Mouse (Mus musculus) erythroblast, embryonic 14.5 days (primary cell): ENCODE data around the gene Rgs7. TPM values are rescaled to one million over a fixed set of nuclear protein-coding genes. Genes with fewer than 3 reads are reported as not detected.

Experiments used
- H3K27me3 ChIP-seq: 2 replicates; pipeline ENCODE4 v1.6.1; 2012; ENCODE audit warnings: inconsistent platforms; ENCODE audit not compliant: control insufficient read depth
- H3K36me3 ChIP-seq: 2 replicates; pipeline ENCODE4 v1.6.1; 2012; ENCODE audit warnings: mild to moderate bottlenecking, inconsistent platforms; ENCODE audit not compliant: control insufficient read depth
- H3K4me1 ChIP-seq: 2 replicates; pipeline ENCODE4 v1.6.1; 2012; ENCODE audit warnings: inconsistent platforms; ENCODE audit not compliant: control insufficient read depth
- H3K4me3 ChIP-seq: replicated peaks from 2 replicates; pipeline ENCODE3; 2012; ENCODE audit warnings: moderate library complexity, mild to moderate bottlenecking, inconsistent platforms
- H3K9me3 ChIP-seq: 2 replicates; pipeline ENCODE4 v1.6.1; 2012; ENCODE audit warnings: low read length, inconsistent platforms, mixed read lengths; ENCODE audit not compliant: control insufficient read depth
- GATA1 ChIP-seq: IDR thresholded peaks from 2 replicates; pipeline ENCODE4 v1.6.1; 2012; ENCODE audit warnings: low read length, inconsistent platforms, mixed read lengths
- TAL1 ChIP-seq: IDR thresholded peaks from 3 replicates; pipeline ENCODE4 v1.6.1; 2012; ENCODE audit warnings: low read length, inconsistent platforms, mixed read lengths
- polyA plus RNA-seq: library from polyadenylated mRNA; stranded (reverse); fragments of >175 nt; gene quantifications from 2 replicates; pipeline ENCODE4 v1.2.3, GENCODE M21; 2012

Rgs7 gene
- polyA plus RNA-seq, 1 experiment, result not detected

DNA sequence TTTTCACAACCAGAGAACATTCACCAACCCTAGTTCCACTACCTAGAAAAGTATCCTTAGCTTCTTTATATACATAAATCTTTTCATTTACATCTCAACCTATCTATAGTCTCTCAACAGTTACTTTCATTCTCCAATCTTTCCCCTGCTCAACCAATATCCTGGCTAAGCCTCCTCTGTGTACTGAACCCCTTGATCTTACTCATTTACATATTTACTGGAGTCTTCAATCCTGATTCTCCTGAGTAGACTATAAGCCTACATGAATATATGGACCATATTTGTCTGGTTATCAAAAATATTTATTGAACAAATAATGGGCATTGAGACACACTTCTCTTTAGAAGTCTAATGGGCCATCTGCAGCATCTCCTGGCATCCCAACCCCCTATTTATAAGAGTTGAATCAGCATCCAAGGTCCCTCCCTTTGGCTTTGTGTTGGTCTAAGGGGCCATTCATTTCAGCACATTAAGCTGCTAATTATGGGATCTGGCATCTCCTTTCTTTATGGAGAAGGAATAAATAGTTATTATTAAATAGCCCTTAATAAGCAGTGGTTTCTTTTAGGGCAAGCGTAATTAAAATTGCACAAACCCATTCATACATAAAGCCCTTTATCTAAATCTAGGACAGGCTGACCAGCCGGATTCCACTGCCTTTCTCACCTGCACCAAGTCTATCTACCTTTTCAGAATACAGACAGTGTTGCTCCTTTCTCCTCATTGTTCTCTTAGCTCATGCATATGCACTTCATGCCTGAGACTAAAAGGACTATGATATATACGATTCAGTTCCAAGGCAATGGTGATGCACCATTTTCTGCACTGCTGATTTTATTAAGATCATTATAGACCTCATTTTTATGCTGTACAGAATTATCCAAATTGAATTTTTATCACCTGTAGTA is 270.5 kb downstream of the Rgs7 start:
- no peaks in the 10 kb centered on the region for H3K36me3 ChIP-seq
- no peak for TF ChIP-seq GATA1
- TF ChIP-seq TAL1, result no peak
- no peak overlapping the region for H3K4me3 ChIP-seq
- H3K9me3 ChIP-seq, result peaks cover 6% of the 10 kb centered on the region; the same call in 1 of the 2 replicates
- H3K4me1 ChIP-seq, result no peaks in the 10 kb centered on the region
- H3K27me3 ChIP-seq, result no peaks in the 10 kb centered on the region

DNA sequence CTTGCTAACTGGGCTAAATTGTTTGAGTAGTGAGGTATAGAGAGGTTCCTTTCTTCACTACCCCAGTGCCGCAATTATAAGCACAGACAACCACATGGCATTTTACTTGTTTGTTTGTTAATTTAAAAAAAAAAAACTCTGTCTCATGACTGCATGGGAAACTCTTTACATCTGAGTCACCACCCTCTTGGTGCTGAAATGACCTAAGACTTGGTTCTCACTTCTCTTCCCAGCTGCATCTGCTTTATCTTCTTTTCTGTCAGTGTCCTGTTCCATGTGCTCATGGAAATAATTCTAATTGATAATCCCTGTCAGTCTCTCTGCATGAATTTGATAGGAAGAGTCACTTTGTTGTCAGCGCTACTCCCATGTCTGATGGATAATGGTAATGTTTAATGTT is 272.7 kb downstream of the Rgs7 start:
- Histone ChIP-seq H3K4me3 (no peak overlapping the region), H3K27me3 (no peaks in the 10 kb centered on the region), H3K36me3 (no peaks in the 10 kb centered on the region), H3K4me1 (no peaks in the 10 kb centered on the region), H3K9me3 (peaks cover under 1% of the 10 kb centered on the region; the same call in 1 of the 2 replicates)
- TF ChIP-seq TAL1, result no peak
- TF ChIP-seq GATA1, result no peak

- TF ChIP-seq GATA1 (no peak), TAL1 (no peak)
- no peaks in the 10 kb centered on the region for H3K4me1 ChIP-seq
- H3K27me3 ChIP-seq, result no peaks in the 10 kb centered on the region
- H3K36me3 ChIP-seq, result no peaks in the 10 kb centered on the region
- no peaks in the 10 kb centered on the region; the same call in 1 of the 2 replicates for H3K9me3 ChIP-seq
- H3K4me3 ChIP-seq, result no peak overlapping the region
These were observed 285.3 kb downstream of the Rgs7 start for GRCm38 (mm10) chr1:175207004-175207403.

DNA sequence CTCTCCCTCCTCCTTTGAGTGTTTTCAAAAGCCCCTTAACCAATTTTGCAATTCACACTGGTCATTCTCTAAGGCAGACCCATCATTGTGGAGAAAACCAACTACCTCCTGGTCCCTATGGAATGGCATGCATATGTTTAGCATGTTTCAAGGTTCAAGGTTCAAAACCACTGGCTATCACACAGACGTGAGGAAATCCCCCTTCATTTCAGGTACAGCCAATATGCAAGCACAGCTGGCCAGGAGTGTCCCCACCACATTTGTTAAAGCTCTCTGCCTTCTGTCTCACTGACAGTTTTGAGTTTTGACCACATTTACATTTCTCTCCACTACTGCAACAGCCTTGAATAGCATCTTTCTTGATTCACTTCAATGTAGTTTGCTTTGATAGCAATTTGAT is 286.7 kb downstream of the Rgs7 start:
- Histone ChIP-seq H3K36me3 (no peaks in the 10 kb centered on the region), H3K27me3 (no peaks in the 10 kb centered on the region), H3K4me3 (no peak overlapping the region), H3K4me1 (no peaks in the 10 kb centered on the region), H3K9me3 (no peaks in the 10 kb centered on the region; the same call in 1 of the 2 replicates)
- TF ChIP-seq GATA1, result no peak

- Histone ChIP-seq H3K4me3 (no peak overlapping the region), H3K27me3 (no peaks in the 10 kb centered on the region), H3K9me3 (no peaks in the 10 kb centered on the region), H3K4me1 (no peaks in the 10 kb centered on the region), H3K36me3 (no peaks in the 10 kb centered on the region)
- TF ChIP-seq TAL1 (no peak), GATA1 (no peak)
These were observed 288.8 kb downstream of the Rgs7 start for GRCm38 (mm10) chr1:175203544-175203943.

DNA sequence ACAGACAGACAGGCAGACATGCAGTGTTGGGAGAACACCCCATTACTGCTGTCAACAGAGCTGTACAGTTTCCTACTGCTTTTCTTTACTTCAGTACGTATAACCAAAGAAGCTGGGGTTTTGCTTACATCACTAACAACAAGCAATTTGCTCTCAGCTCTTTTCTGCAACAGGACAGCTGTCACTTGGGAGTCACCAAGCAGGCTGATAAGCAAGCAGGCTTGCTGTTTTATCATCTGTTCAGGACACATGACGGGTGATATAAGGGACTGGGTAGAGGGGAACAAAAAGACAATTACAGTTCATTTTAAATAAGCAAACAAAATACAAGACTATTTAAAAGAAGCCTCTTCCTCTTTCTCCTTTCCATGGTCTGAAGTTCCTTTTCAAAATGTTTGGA is 289.4 kb downstream of the Rgs7 start:
- Histone ChIP-seq H3K4me3 (no peak overlapping the region), H3K4me1 (no peaks in the 10 kb centered on the region), H3K27me3 (no peaks in the 10 kb centered on the region), H3K36me3 (no peaks in the 10 kb centered on the region), H3K9me3 (no peaks in the 10 kb centered on the region)
- TF ChIP-seq TAL1 (no peak), GATA1 (no peak)

- Histone ChIP-seq H3K36me3 (no peaks in the 10 kb centered on the region), H3K9me3 (no peaks in the 10 kb centered on the region; the same call in 1 of the 2 replicates), H3K4me1 (no peaks in the 10 kb centered on the region), H3K4me3 (no peak overlapping the region), H3K27me3 (no peaks in the 10 kb centered on the region)
- TF ChIP-seq GATA1 (no peak), TAL1 (no peak)
These were observed 293.4 kb downstream of the Rgs7 start for GRCm38 (mm10) chr1:175198881-175199280.

DNA sequence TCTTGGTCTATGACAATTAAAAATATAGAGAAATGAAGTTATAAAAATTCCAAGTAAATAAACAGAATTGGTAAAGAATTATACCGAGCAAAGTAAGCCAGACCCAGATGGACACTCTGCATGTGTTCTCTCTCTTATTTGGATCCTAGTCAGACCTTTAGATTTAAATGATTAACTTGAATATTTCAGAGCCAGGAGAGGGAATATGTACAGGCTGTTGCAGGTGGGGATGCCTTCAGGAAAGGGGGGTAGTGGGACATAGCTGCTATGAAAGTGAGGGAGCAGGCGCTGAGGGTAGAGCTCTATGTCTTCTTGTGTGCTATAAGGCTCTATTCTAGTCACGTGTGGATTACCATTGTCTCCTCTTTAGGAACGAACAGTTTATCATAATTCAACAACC is 296.5 kb downstream of the Rgs7 start:
- no peaks in the 10 kb centered on the region for H3K27me3 ChIP-seq
- no peaks in the 10 kb centered on the region for H3K4me1 ChIP-seq
- TF ChIP-seq GATA1 (no peak), TAL1 (no peak)
- no peak overlapping the region for H3K4me3 ChIP-seq
- H3K9me3 ChIP-seq, result no peaks in the 10 kb centered on the region; the same call in 1 of the 2 replicates
- H3K36me3 ChIP-seq, result no peaks in the 10 kb centered on the region

- H3K27me3 ChIP-seq, result no peaks in the 10 kb centered on the region
These were observed 304.1 kb downstream of the Rgs7 start for GRCm38 (mm10) chr1:175188186-175188585.

More at GRCm38 (mm10) chr1:175188186-175188585, 304.1 kb downstream of the Rgs7 start:
- Histone ChIP-seq H3K4me1 (no peaks in the 10 kb centered on the region), H3K9me3 (peaks cover 5% of the 10 kb centered on the region; the same call in 1 of the 2 replicates), H3K4me3 (no peak overlapping the region), H3K36me3 (no peaks in the 10 kb centered on the region)
- no peak for TF ChIP-seq GATA1
- no peak for TF ChIP-seq TAL1
